Mouse (Mus musculus): ENCODE measurements around the gene Dennd5a. TPM values are rescaled to one million over a fixed set of nuclear protein-coding genes. Genes with fewer than 3 reads are reported as not detected.

The Dennd5a gene
- total and polyA plus RNA-seq, 3 experiments = 106 to 136 (median 106) TPM

GRCm38 (mm10) chr7:109849750-109850434 is 110.4 kb downstream of the Dennd5a start:
- DNase-seq = no peak
- Histone ChIP-seq H3K4me1 (ENCODE audit: control insufficient read depth, insufficient read depth, low read length) (no peaks in the 10 kb centered on the region; the same call in 1 of the 2 replicates), H3K36me3 (ENCODE audit: control insufficient read depth, insufficient read depth, low read length) (no peaks in the 10 kb centered on the region), H3K4me3 (no peak overlapping the region), H3K27ac (no peak overlapping the region), H3K9ac (ENCODE audit: low read depth, low read length) (no peak overlapping the region), H3K79me2 (replicated peaks; ENCODE audit: control insufficient read depth, insufficient read depth, low read length) (no peaks in the 10 kb centered on the region), H3K27me3 (ENCODE audit: control insufficient read depth, insufficient read depth, low read length) (no peaks in the 10 kb centered on the region)
- TF ChIP-seq POLR2A (IDR thresholded peaks at IDR 0.05; ENCODE audit: insufficient read depth, low read depth, low read length) (no peak), EP300 (IDR thresholded peaks at IDR 0.05; ENCODE audit: insufficient read depth, low read depth, low read length) (no peak), CTCF (IDR thresholded peaks at IDR 0.05) (no peak)
- intact Hi-C loops (cut with DNase I) = no loop called here
- 79% methylated on average over 8 of the region's 8 CpGs for WGBS

GRCm38 (mm10) chr7:109848867-109849733 is 111.2 kb downstream of the Dennd5a start:
- WGBS = 69% methylated on average over 11 of the region's 11 CpGs
- H3K9ac ChIP-seq (ENCODE audit: low read depth, low read length) = no peak overlapping the region
- H3K79me2 ChIP-seq (replicated peaks; ENCODE audit: control insufficient read depth, insufficient read depth, low read length) = no peaks in the 10 kb centered on the region
- no peak for DNase-seq
- no peak overlapping the region for H3K4me3 ChIP-seq
- no peaks in the 10 kb centered on the region for H3K27me3 ChIP-seq (ENCODE audit: control insufficient read depth, insufficient read depth, low read length)
- no peak overlapping the region for H3K27ac ChIP-seq
- intact Hi-C loops (cut with DNase I) = no loop called here
- no peaks in the 10 kb centered on the region for H3K36me3 ChIP-seq (ENCODE audit: control insufficient read depth, insufficient read depth, low read length)
- TF ChIP-seq EP300 (IDR thresholded peaks at IDR 0.05; ENCODE audit: insufficient read depth, low read depth, low read length) = no peak
- no peak for TF ChIP-seq CTCF (IDR thresholded peaks at IDR 0.05)
- no peak for TF ChIP-seq POLR2A (IDR thresholded peaks at IDR 0.05; ENCODE audit: insufficient read depth, low read depth, low read length)
- no peaks in the 10 kb centered on the region; the same call in 1 of the 2 replicates for H3K4me1 ChIP-seq (ENCODE audit: control insufficient read depth, insufficient read depth, low read length)

DNA sequence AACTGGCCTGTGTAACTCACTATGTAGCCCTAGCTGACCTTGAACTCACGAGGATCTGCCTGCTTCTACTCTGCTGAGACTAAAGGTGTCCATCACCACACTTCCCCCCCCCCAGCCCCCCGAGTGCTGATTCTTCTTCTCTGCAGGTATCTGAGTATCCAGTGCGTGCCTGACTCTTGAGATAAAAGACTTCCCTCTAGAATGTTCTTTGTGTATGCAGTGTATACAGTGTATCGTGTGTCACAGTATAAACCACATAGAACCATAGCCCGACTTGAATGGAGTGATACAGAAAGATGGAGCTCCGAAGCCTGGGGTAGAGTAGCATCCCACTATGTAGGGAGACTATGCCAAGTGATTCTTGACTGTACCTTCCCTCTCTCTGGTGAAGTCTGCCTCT is 116.2 kb downstream of the Dennd5a start:
- Histone ChIP-seq H3K4me1 (ENCODE audit: control insufficient read depth, insufficient read depth, low read length) (no peaks in the 10 kb centered on the region), H3K27ac (no peak overlapping the region), H3K79me2 (replicated peaks; ENCODE audit: control insufficient read depth, insufficient read depth, low read length) (no peaks in the 10 kb centered on the region), H3K27me3 (ENCODE audit: control insufficient read depth, insufficient read depth, low read length) (no peaks in the 10 kb centered on the region), H3K4me3 (no peak overlapping the region), H3K36me3 (ENCODE audit: control insufficient read depth, insufficient read depth, low read length) (no peaks in the 10 kb centered on the region), H3K9ac (ENCODE audit: low read depth, low read length) (no peak overlapping the region)
- 87% methylated on average over 6 of the region's 6 CpGs for WGBS
- intact Hi-C loops (cut with DNase I) = no loop called here
- TF ChIP-seq CTCF (IDR thresholded peaks at IDR 0.05) = no peak
- no peak for TF ChIP-seq POLR2A (IDR thresholded peaks at IDR 0.05; ENCODE audit: insufficient read depth, low read depth, low read length)
- TF ChIP-seq EP300 (IDR thresholded peaks at IDR 0.05; ENCODE audit: insufficient read depth, low read depth, low read length) = no peak
- no peak for DNase-seq

Other genes starting within 250 kb of the Dennd5a start
- gene BC051019, start 236.6 kb downstream of the Dennd5a start, total RNA-seq (2021) = not detected
- 1.5 TPM in 1 of 2 replicates, not detected in the other for gene BC051019, start 236.6 kb downstream of the Dennd5a start, polyA plus RNA-seq (2012; rRNA removed)
- gene Ascl3, start 228.7 kb downstream of the Dennd5a start, total RNA-seq (2021) = not detected
- not detected in 2 replicates for gene Ascl3, start 228.7 kb downstream of the Dennd5a start, polyA plus RNA-seq (2012; rRNA removed)
- gene Tmem9b, start 207.6 kb downstream of the Dennd5a start, total RNA-seq (2021) = 10 to 100 TPM; 28.1 to 34.3 TPM
- 35.4 and 61.2 TPM in 2 replicates for gene Tmem9b, start 207.6 kb downstream of the Dennd5a start, polyA plus RNA-seq (2012; rRNA removed)
- under 1 TPM; 0.05 to 0.36 TPM for gene Nrip3, start 178.4 kb downstream of the Dennd5a start, total RNA-seq (2021)
- gene Nrip3, start 178.4 kb downstream of the Dennd5a start, polyA plus RNA-seq (2012; rRNA removed) = 0.10 and 0.15 TPM in 2 replicates
- 10 to 100 TPM; 21.0 to 22.1 TPM for gene Scube2, start 94.8 kb downstream of the Dennd5a start, total RNA-seq (2021)
- 14.1 and 26.0 TPM in 2 replicates for gene Scube2, start 94.8 kb downstream of the Dennd5a start, polyA plus RNA-seq (2012; rRNA removed)
- 10 to 100 TPM; 51.1 to 55.6 TPM for gene Tmem41b, start 26.5 kb upstream of the Dennd5a start, total RNA-seq (2021)
- 22.2 and 40.3 TPM in 2 replicates for gene Tmem41b, start 26.5 kb upstream of the Dennd5a start, polyA plus RNA-seq (2012; rRNA removed)
- 10 to 100 TPM; 85.0 to 99.4 TPM for gene Ipo7, start 57.8 kb upstream of the Dennd5a start, total RNA-seq (2021)
- gene Ipo7, start 57.8 kb upstream of the Dennd5a start, polyA plus RNA-seq (2012; rRNA removed) = 19.7 and 41.8 TPM in 2 replicates
- 10 to 100 TPM in 1 of 2 experiments, 1 to 10 TPM in 1; 8.6 to 10.5 TPM for gene Zfp143, start 100.7 kb upstream of the Dennd5a start, total RNA-seq (2021)
- gene Zfp143, start 100.7 kb upstream of the Dennd5a start, polyA plus RNA-seq (2012; rRNA removed) = 8.4 and 10.5 TPM in 2 replicates
- 1 to 10 TPM; 8.3 to 8.6 TPM for gene Wee1, start 161.6 kb upstream of the Dennd5a start, total RNA-seq (2021)
- 2.7 and 4.5 TPM in 2 replicates for gene Wee1, start 161.6 kb upstream of the Dennd5a start, polyA plus RNA-seq (2012; rRNA removed)